Mouse (Mus musculus): Measurements from ENCODE around the gene Chrdl2. TPM values are rescaled to one million over a fixed set of nuclear protein-coding genes. Genes with fewer than 3 reads are reported as not detected.

Chrdl2 gene
- 0.08 TPM in 1 of 2 replicates, not detected in the other for polyA plus RNA-seq (2012; rRNA removed)

GRCm38 (mm10) chr7:100005790-100006189 is at the start of gene Chrdl2:
TSS of gene Chrdl2 (plus strand) at chr7:100006172.

GRCm38 (mm10) chr7:99980132-99980591 is 25.8 kb upstream of the Chrdl2 start, which contains the start of gene Rnf169:
TSS of gene Rnf169 (minus strand) at chr7:99980448.

Other genes starting within 250 kb of the Chrdl2 start
- not detected in 2 replicates for gene Olfr521, start 242.7 kb upstream of the Chrdl2 start, polyA plus RNA-seq (2012; rRNA removed)
- gene Neu3, start 177.8 kb upstream of the Chrdl2 start, polyA plus RNA-seq (2012; rRNA removed): 4.0 and 4.7 TPM in 2 replicates
- gene Xrra1, start 147.1 kb upstream of the Chrdl2 start, polyA plus RNA-seq (2012; rRNA removed): 0.01 and 0.06 TPM in 2 replicates
- gene Spcs2, start 142.7 kb upstream of the Chrdl2 start, polyA plus RNA-seq (2012; rRNA removed): 48.9 and 50.8 TPM in 2 replicates
- 2.0 and 2.7 TPM in 2 replicates for gene Rnf169, start 25.7 kb upstream of the Chrdl2 start, polyA plus RNA-seq (2012; rRNA removed)
- gene Pold3, start 115.4 kb downstream of the Chrdl2 start, polyA plus RNA-seq (2012; rRNA removed): 33.4 and 36.7 TPM in 2 replicates
- gene Lipt2, start 153.1 kb downstream of the Chrdl2 start, polyA plus RNA-seq (2012; rRNA removed): 2.7 and 3.0 TPM in 2 replicates
- 0.84 and 1.6 TPM in 2 replicates for gene Kcne3, start 170.3 kb downstream of the Chrdl2 start, polyA plus RNA-seq (2012; rRNA removed)
- 2.3 and 2.6 TPM in 2 replicates for gene Pgm2l1, start 221.2 kb downstream of the Chrdl2 start, polyA plus RNA-seq (2012; rRNA removed)